Mouse (Mus musculus): ENCODE data around the gene Ugt1a5. TPM values are rescaled to one million over a fixed set of nuclear protein-coding genes. Genes with fewer than 3 reads are reported as not detected.
"Not testable (repeated sequence)": the region's sequence is repeated elsewhere in the genome, so short reads cannot be mapped to it uniquely, and the experiment has no call there.

Ugt1a5 gene
- polyA plus RNA-seq, 1 experiment from 2014 or later: not detected

- Histone ChIP-seq H3K4me3 (ENCODE audit: control insufficient read depth in 1 of 2, insufficient read depth in 1 of 2, low read depth in 1 of 2, low read length in 2 of 2) (no peak overlapping the region), H3K9me3 (ENCODE audit: control insufficient read depth, low read length) (peaks cover 27% of the 10 kb centered on the region), H3K4me1 (ENCODE audit: control insufficient read depth in 2 of 2, insufficient read depth in 2 of 2, low read length in 2 of 2) (no peaks in the 10 kb centered on the region), H3K4me2 (ENCODE audit: low read length) (no peak overlapping the region), H3K36me3 (ENCODE audit: control insufficient read depth, insufficient read depth, low read length) (no peaks in the 10 kb centered on the region), H3K9ac (ENCODE audit: low read length) (no peak overlapping the region), H3K27ac (replicated peaks in 1 of 2; ENCODE audit: control insufficient read depth in 1 of 2, insufficient read depth in 1 of 2, low read depth in 2 of 2, low read length in 2 of 2) (no peak overlapping the region), H3K27me3 (ENCODE audit: control insufficient read depth, insufficient read depth, low read length) (no peaks in the 10 kb centered on the region)
- 43% methylated on average over 4 of the region's 4 CpGs for WGBS
- ATAC-seq (ENCODE audit: insufficient number of reproducible peaks, insufficient read depth, low FRiP score, low read depth): no peak
These were observed 52.8 kb downstream of the Ugt1a5 start for GRCm38 (mm10) chr1:88218591-88218990.

GRCm38 (mm10) chr1:88219054-88219453 lies 53.2 kb downstream of the Ugt1a5 start:
- Histone ChIP-seq H3K9ac (ENCODE audit: low read length) (no peak overlapping the region), H3K9me3 (ENCODE audit: control insufficient read depth, low read length) (peaks cover 23% of the 10 kb centered on the region), H3K27ac (replicated peaks in 1 of 2; ENCODE audit: control insufficient read depth in 1 of 2, insufficient read depth in 1 of 2, low read depth in 2 of 2, low read length in 2 of 2) (no peak overlapping the region), H3K4me1 (ENCODE audit: control insufficient read depth in 2 of 2, insufficient read depth in 2 of 2, low read length in 2 of 2) (no peaks in the 10 kb centered on the region), H3K4me3 (ENCODE audit: control insufficient read depth in 1 of 2, insufficient read depth in 1 of 2, low read depth in 1 of 2, low read length in 2 of 2) (no peak overlapping the region), H3K36me3 (ENCODE audit: control insufficient read depth, insufficient read depth, low read length) (no peaks in the 10 kb centered on the region), H3K27me3 (ENCODE audit: control insufficient read depth, insufficient read depth, low read length) (no peaks in the 10 kb centered on the region), H3K4me2 (ENCODE audit: low read length) (no peak overlapping the region)
- ATAC-seq (ENCODE audit: insufficient number of reproducible peaks, insufficient read depth, low FRiP score, low read depth): no peak
- WGBS: 22% methylated on average over 1 of the region's 1 CpGs

- no peaks in the 10 kb centered on the region for H3K4me1 ChIP-seq (ENCODE audit: control insufficient read depth in 2 of 2, insufficient read depth in 2 of 2, low read length in 2 of 2)
- no peak overlapping the region for H3K27ac ChIP-seq (replicated peaks in 1 of 2; ENCODE audit: control insufficient read depth in 1 of 2, insufficient read depth in 1 of 2, low read depth in 2 of 2, low read length in 2 of 2)
- H3K9ac ChIP-seq (ENCODE audit: low read length): no peak overlapping the region
- H3K9me3 ChIP-seq (ENCODE audit: control insufficient read depth, low read length): peaks cover 14% of the 10 kb centered on the region
- H3K36me3 ChIP-seq (ENCODE audit: control insufficient read depth, insufficient read depth, low read length): no peaks in the 10 kb centered on the region
- H3K27me3 ChIP-seq (ENCODE audit: control insufficient read depth, insufficient read depth, low read length): no peaks in the 10 kb centered on the region
- no peak overlapping the region for H3K4me3 ChIP-seq (ENCODE audit: control insufficient read depth in 1 of 2, insufficient read depth in 1 of 2, low read depth in 1 of 2, low read length in 2 of 2)
- H3K4me2 ChIP-seq (ENCODE audit: low read length): no peak overlapping the region
- no peak for ATAC-seq (ENCODE audit: insufficient number of reproducible peaks, insufficient read depth, low FRiP score, low read depth)
These were observed 54.5 kb downstream of the Ugt1a5 start for GRCm38 (mm10) chr1:88220336-88220735.

GRCm38 (mm10) chr1:88222216-88222615 lies 56.4 kb downstream of the Ugt1a5 start:
- Histone ChIP-seq H3K9ac (ENCODE audit: low read length) (no peak overlapping the region), H3K27ac (replicated peaks in 1 of 2; ENCODE audit: control insufficient read depth in 1 of 2, insufficient read depth in 1 of 2, low read depth in 2 of 2, low read length in 2 of 2) (no peak overlapping the region), H3K27me3 (ENCODE audit: control insufficient read depth, insufficient read depth, low read length) (no peaks in the 10 kb centered on the region), H3K9me3 (ENCODE audit: control insufficient read depth, low read length) (peaks cover 23% of the 10 kb centered on the region), H3K4me1 (ENCODE audit: control insufficient read depth in 2 of 2, insufficient read depth in 2 of 2, low read length in 2 of 2) (no peaks in the 10 kb centered on the region), H3K36me3 (ENCODE audit: control insufficient read depth, insufficient read depth, low read length) (no peaks in the 10 kb centered on the region), H3K4me3 (ENCODE audit: control insufficient read depth in 1 of 2, insufficient read depth in 1 of 2, low read depth in 1 of 2, low read length in 2 of 2) (no peak overlapping the region), H3K4me2 (ENCODE audit: low read length) (no peak overlapping the region)
- 39% methylated on average over 2 of the region's 2 CpGs for WGBS
- no peak for ATAC-seq (ENCODE audit: insufficient number of reproducible peaks, insufficient read depth, low FRiP score, low read depth)

GRCm38 (mm10) chr1:88223011-88223515 lies 57.3 kb downstream of the Ugt1a5 start:
- H3K27ac ChIP-seq (replicated peaks in 1 of 2; ENCODE audit: control insufficient read depth in 1 of 2, insufficient read depth in 1 of 2, low read depth in 2 of 2, low read length in 2 of 2); H3K36me3 ChIP-seq (ENCODE audit: control insufficient read depth, insufficient read depth, low read length); H3K4me1 ChIP-seq (ENCODE audit: control insufficient read depth in 2 of 2, insufficient read depth in 2 of 2, low read length in 2 of 2); H3K4me2 ChIP-seq (ENCODE audit: low read length); H3K27me3 ChIP-seq (ENCODE audit: control insufficient read depth, insufficient read depth, low read length); ATAC-seq (ENCODE audit: insufficient number of reproducible peaks, insufficient read depth, low FRiP score, low read depth); H3K4me3 ChIP-seq (ENCODE audit: control insufficient read depth in 1 of 2, insufficient read depth in 1 of 2, low read depth in 1 of 2, low read length in 2 of 2); H3K9ac ChIP-seq (ENCODE audit: low read length): not testable (repeated sequence)
- peaks cover 32% of the 10 kb centered on the region for H3K9me3 ChIP-seq (ENCODE audit: control insufficient read depth, low read length)

- Histone ChIP-seq H3K27me3 (ENCODE audit: control insufficient read depth, insufficient read depth, low read length) (no peaks in the 10 kb centered on the region), H3K4me2 (ENCODE audit: low read length) (no peak overlapping the region), H3K9me3 (ENCODE audit: control insufficient read depth, low read length) (peaks cover 37% of the 10 kb centered on the region), H3K36me3 (ENCODE audit: control insufficient read depth, insufficient read depth, low read length) (no peaks in the 10 kb centered on the region), H3K9ac (ENCODE audit: low read length) (no peak overlapping the region), H3K4me1 (ENCODE audit: control insufficient read depth in 2 of 2, insufficient read depth in 2 of 2, low read length in 2 of 2) (no peaks in the 10 kb centered on the region), H3K27ac (replicated peaks in 1 of 2; ENCODE audit: control insufficient read depth in 1 of 2, insufficient read depth in 1 of 2, low read depth in 2 of 2, low read length in 2 of 2) (no peak overlapping the region), H3K4me3 (ENCODE audit: control insufficient read depth in 1 of 2, insufficient read depth in 1 of 2, low read depth in 1 of 2, low read length in 2 of 2) (no peak overlapping the region)
- no peak for ATAC-seq (ENCODE audit: insufficient number of reproducible peaks, insufficient read depth, low FRiP score, low read depth)
- 34% methylated on average over 1 of the region's 1 CpGs for WGBS
These were observed 57.8 kb downstream of the Ugt1a5 start for GRCm38 (mm10) chr1:88223591-88223990.

GRCm38 (mm10) chr1:88224029-88224776 lies 58.4 kb downstream of the Ugt1a5 start:
- 56% methylated on average over 2 of the region's 2 CpGs for WGBS
- ATAC-seq (ENCODE audit: insufficient number of reproducible peaks, insufficient read depth, low FRiP score, low read depth): no peak
- Histone ChIP-seq H3K4me2 (ENCODE audit: low read length) (no peak overlapping the region), H3K4me3 (ENCODE audit: control insufficient read depth in 1 of 2, insufficient read depth in 1 of 2, low read depth in 1 of 2, low read length in 2 of 2) (no peak overlapping the region), H3K9me3 (ENCODE audit: control insufficient read depth, low read length) (peaks cover 43% of the 10 kb centered on the region), H3K4me1 (ENCODE audit: control insufficient read depth in 2 of 2, insufficient read depth in 2 of 2, low read length in 2 of 2) (no peaks in the 10 kb centered on the region), H3K27ac (replicated peaks in 1 of 2; ENCODE audit: control insufficient read depth in 1 of 2, insufficient read depth in 1 of 2, low read depth in 2 of 2, low read length in 2 of 2) (no peak overlapping the region), H3K36me3 (ENCODE audit: control insufficient read depth, insufficient read depth, low read length) (no peaks in the 10 kb centered on the region), H3K27me3 (ENCODE audit: control insufficient read depth, insufficient read depth, low read length) (no peaks in the 10 kb centered on the region), H3K9ac (ENCODE audit: low read length) (no peak overlapping the region)

- H3K27ac ChIP-seq (replicated peaks in 1 of 2; ENCODE audit: control insufficient read depth in 1 of 2, insufficient read depth in 1 of 2, low read depth in 2 of 2, low read length in 2 of 2); H3K36me3 ChIP-seq (ENCODE audit: control insufficient read depth, insufficient read depth, low read length); ATAC-seq (ENCODE audit: insufficient number of reproducible peaks, insufficient read depth, low FRiP score, low read depth); H3K4me3 ChIP-seq (ENCODE audit: control insufficient read depth in 1 of 2, insufficient read depth in 1 of 2, low read depth in 1 of 2, low read length in 2 of 2); H3K9ac ChIP-seq (ENCODE audit: low read length); H3K4me1 ChIP-seq (ENCODE audit: control insufficient read depth in 2 of 2, insufficient read depth in 2 of 2, low read length in 2 of 2); H3K27me3 ChIP-seq (ENCODE audit: control insufficient read depth, insufficient read depth, low read length); H3K4me2 ChIP-seq (ENCODE audit: low read length): not testable (repeated sequence)
- H3K9me3 ChIP-seq (ENCODE audit: control insufficient read depth, low read length): peaks cover 54% of the 10 kb centered on the region
- WGBS: 29% methylated on average over 2 of the region's 2 CpGs
These were observed 59.5 kb downstream of the Ugt1a5 start for GRCm38 (mm10) chr1:88225301-88225700.

All from heart, embryonic 14.5 days (tissue).